Mouse (Mus musculus) CD4-positive, CD25-positive, alpha-beta regulatory T cell, adult 4 months (primary cell): ENCODE results near the gene Csgalnact2. TPM values are rescaled to one million over a fixed set of nuclear protein-coding genes. Genes with fewer than 3 reads are reported as not detected.

Experiments
- ATAC-seq: one replicate; pipeline ENCODE4 v1.8.0; 2017
- polyA plus RNA-seq, 2 experiments: library from polyadenylated mRNA; unstranded; fragments of 100-300 nt; shearing (Covaris generic); gene quantifications; one replicate each; pipeline ENCODE4 v1.2.1; 2017

Gene Csgalnact2
- polyA plus RNA-seq, 2 experiments from 2014 or later = 6.0 to 8.7 TPM

- ATAC-seq = no peak
These were observed 4.5 kb downstream of the Csgalnact2 start for GRCm38 (mm10) chr6:118134461-118134860.

GRCm38 (mm10) chr6:118130022-118130421 is 8.9 kb downstream of the Csgalnact2 start:
- no peak for ATAC-seq

- no peak for ATAC-seq
These were observed 11.0 kb downstream of the Csgalnact2 start for GRCm38 (mm10) chr6:118127827-118128487.

GRCm38 (mm10) chr6:118127198-118127597 is 11.7 kb downstream of the Csgalnact2 start:
- ATAC-seq = no peak

GRCm38 (mm10) chr6:118126577-118126976 is 12.4 kb downstream of the Csgalnact2 start:
- ATAC-seq = no peak

- no peak for ATAC-seq
These were observed 16.2 kb downstream of the Csgalnact2 start for GRCm38 (mm10) chr6:118122767-118123166.

- ATAC-seq = no peak
These were observed 27.1 kb downstream of the Csgalnact2 start for GRCm38 (mm10) chr6:118111810-118112209.

- peak; percentile 54 for ATAC-seq
These were observed 39.6 kb downstream of the Csgalnact2 start for GRCm38 (mm10) chr6:118099311-118099802.

- ATAC-seq = no peak
These were observed 41.1 kb downstream of the Csgalnact2 start for GRCm38 (mm10) chr6:118097765-118098365.

GRCm38 (mm10) chr6:118090827-118091226 is 48.1 kb downstream of the Csgalnact2 start:
- no peak for ATAC-seq

GRCm38 (mm10) chr6:118088750-118089440 is 50.0 kb downstream of the Csgalnact2 start:
- no peak for ATAC-seq

GRCm38 (mm10) chr6:118087955-118088354 is 51.0 kb downstream of the Csgalnact2 start:
- no peak for ATAC-seq

- no peak for ATAC-seq
These were observed 54.3 kb downstream of the Csgalnact2 start for GRCm38 (mm10) chr6:118084596-118084995.

GRCm38 (mm10) chr6:118083608-118084007 is 55.3 kb downstream of the Csgalnact2 start:
- no peak for ATAC-seq

- no peak for ATAC-seq
These were observed 56.6 kb downstream of the Csgalnact2 start for GRCm38 (mm10) chr6:118082384-118082783.

- no peak for ATAC-seq
These were observed 58.2 kb downstream of the Csgalnact2 start for GRCm38 (mm10) chr6:118080711-118081110.

- ATAC-seq = no peak
These were observed 59.0 kb downstream of the Csgalnact2 start for GRCm38 (mm10) chr6:118079762-118080465.

- ATAC-seq = no peak
These were observed 59.6 kb downstream of the Csgalnact2 start for GRCm38 (mm10) chr6:118079292-118079691.

- no peak for ATAC-seq
These were observed 60.2 kb downstream of the Csgalnact2 start for GRCm38 (mm10) chr6:118078751-118079150.

GRCm38 (mm10) chr6:118077421-118077820 is 61.5 kb downstream of the Csgalnact2 start:
- no peak for ATAC-seq

GRCm38 (mm10) chr6:118076748-118077147 is 62.2 kb downstream of the Csgalnact2 start:
- no peak for ATAC-seq

GRCm38 (mm10) chr6:118076256-118076655 is 62.7 kb downstream of the Csgalnact2 start:
- ATAC-seq = no peak

GRCm38 (mm10) chr6:118074151-118074550 is 64.8 kb downstream of the Csgalnact2 start:
- ATAC-seq = no peak
